Mouse (Mus musculus): ENCODE results near the gene Vamp5.

Vamp5 gene

GRCm38 (mm10) chr6:72346261-72346660 lies 34.0 kb downstream of the Vamp5 start:
- no peak for DNase-seq (ENCODE audit: low read depth, low spot score)

GRCm38 (mm10) chr6:72345633-72346032 lies 34.6 kb downstream of the Vamp5 start:
- DNase-seq (ENCODE audit: low read depth, low spot score): no peak

GRCm38 (mm10) chr6:72345074-72345567 lies 35.1 kb downstream of the Vamp5 start, which contains the start of gene Usp39:
TSS of gene Usp39 (minus strand) at chr6:72345184.
- DNase-seq (ENCODE audit: low read depth, low spot score): peak; percentile 95

GRCm38 (mm10) chr6:72344396-72345073 lies 35.7 kb downstream of the Vamp5 start:
- DNase-seq (ENCODE audit: low read depth, low spot score): peak; percentile 22

- DNase-seq (ENCODE audit: low read depth, low spot score): no peak
Measured at GRCm38 (mm10) chr6:72340481-72340880, 39.8 kb downstream of the Vamp5 start.

- no peak for DNase-seq (ENCODE audit: low read depth, low spot score)
Measured at GRCm38 (mm10) chr6:72333111-72333510, 47.2 kb downstream of the Vamp5 start.

GRCm38 (mm10) chr6:72330133-72330532 lies 50.1 kb downstream of the Vamp5 start:
- DNase-seq (ENCODE audit: low read depth, low spot score): no peak

- no peak for DNase-seq (ENCODE audit: low read depth, low spot score)
Measured at GRCm38 (mm10) chr6:72329019-72329418, 51.2 kb downstream of the Vamp5 start.

GRCm38 (mm10) chr6:72326274-72326673 lies 54.0 kb downstream of the Vamp5 start:
- DNase-seq (ENCODE audit: low read depth, low spot score): peak; percentile 33

GRCm38 (mm10) chr6:72323786-72324508 lies 56.3 kb downstream of the Vamp5 start:
- no peak for DNase-seq (ENCODE audit: low read depth, low spot score)

- peak; percentile 83 for DNase-seq (ENCODE audit: low read depth, low spot score)
Measured at GRCm38 (mm10) chr6:72322936-72323335, 57.3 kb downstream of the Vamp5 start.

- DNase-seq (ENCODE audit: low read depth, low spot score): peak; percentile 62
Measured at GRCm38 (mm10) chr6:72319019-72319418, 61.2 kb downstream of the Vamp5 start.

Measured in R1 (cell line).